Mouse (Mus musculus) cortical plate, adult 2 months (tissue): ENCODE data around the gene Oprm1. TPM values are rescaled to one million over a fixed set of nuclear protein-coding genes. Genes with fewer than 3 reads are reported as not detected.

Experiments
- H3K27ac ChIP-seq: fragments of 200-500 bp; 2 replicates; pipeline ENCODE4 v1.5.1; 2012; ENCODE audit warnings: low read length, control low read depth, inconsistent platforms; ENCODE audit not compliant: insufficient read depth
- H3K4me1 ChIP-seq: fragments of 200-500 bp; 2 replicates; pipeline ENCODE4 v1.6.1; 2011; ENCODE audit warnings: low read length; ENCODE audit not compliant: control insufficient read depth, insufficient read depth
- H3K4me3 ChIP-seq: fragments of 200-500 bp; 2 replicates; pipeline ENCODE4 v1.5.1; 2011; ENCODE audit warnings: mild to moderate bottlenecking, low read length, control low read depth; ENCODE audit not compliant: insufficient read depth
- CTCF ChIP-seq: fragments of 200-500 bp; IDR thresholded peaks from 2 replicates; pipeline ENCODE4 v1.5.1; 2011; ENCODE audit warnings: mild to moderate bottlenecking, control low read depth, low read length; ENCODE audit not compliant: insufficient read depth; ENCODE audit errors: extremely low read depth
- POLR2A ChIP-seq: fragments of 200-500 bp; IDR thresholded peaks from 2 replicates; pipeline ENCODE4 v1.6.1; 2011; ENCODE audit warnings: mild to moderate bottlenecking, low read length, control low read depth; ENCODE audit not compliant: insufficient read depth; ENCODE audit errors: extremely low read depth
- polyA plus RNA-seq: library from polyadenylated mRNA; depleted of rRNA; stranded (reverse); fragments of >200 nt; gene quantifications from 2 replicates; pipeline ENCODE4 v1.2.3, GENCODE M21; 2012

Oprm1 gene
- polyA plus RNA-seq, 1 experiment: 0.94 TPM

- H3K4me3 ChIP-seq: no peak overlapping the region
- TF ChIP-seq POLR2A (no peak), CTCF (no peak)
- H3K27ac ChIP-seq: no peak overlapping the region
- H3K4me1 ChIP-seq: no peaks in the 10 kb centered on the region
Measured at GRCm38 (mm10) chr10:7054560-7055205, 296.4 kb downstream of the Oprm1 start.

GRCm38 (mm10) chr10:7057546-7057945 lies 299.2 kb downstream of the Oprm1 start:
- H3K27ac ChIP-seq: no peak overlapping the region
- no peaks in the 10 kb centered on the region for H3K4me1 ChIP-seq
- no peak overlapping the region for H3K4me3 ChIP-seq
- no peak for TF ChIP-seq CTCF
- no peak for TF ChIP-seq POLR2A

GRCm38 (mm10) chr10:7060326-7060725 lies 302.0 kb downstream of the Oprm1 start:
- H3K4me3 ChIP-seq: no peak overlapping the region
- no peak for TF ChIP-seq POLR2A
- no peak for TF ChIP-seq CTCF
- no peaks in the 10 kb centered on the region for H3K4me1 ChIP-seq
- no peak overlapping the region for H3K27ac ChIP-seq

- no peak overlapping the region for H3K27ac ChIP-seq
- no peaks in the 10 kb centered on the region for H3K4me1 ChIP-seq
- H3K4me3 ChIP-seq: no peak overlapping the region
- TF ChIP-seq CTCF (no peak), POLR2A (no peak)
Measured at GRCm38 (mm10) chr10:7062993-7063392, 304.7 kb downstream of the Oprm1 start.

GRCm38 (mm10) chr10:7063752-7064457 lies 305.6 kb downstream of the Oprm1 start:
- Histone ChIP-seq H3K4me1 (no peaks in the 10 kb centered on the region), H3K4me3 (no peak overlapping the region), H3K27ac (no peak overlapping the region)
- TF ChIP-seq POLR2A (no peak), CTCF (no peak)

GRCm38 (mm10) chr10:7068608-7069007 lies 310.3 kb downstream of the Oprm1 start:
- no peak for TF ChIP-seq CTCF
- no peak for TF ChIP-seq POLR2A
- Histone ChIP-seq H3K27ac (no peak overlapping the region), H3K4me3 (no peak overlapping the region), H3K4me1 (no peaks in the 10 kb centered on the region)

GRCm38 (mm10) chr10:7069090-7069489 lies 310.8 kb downstream of the Oprm1 start:
- no peak overlapping the region for H3K27ac ChIP-seq
- TF ChIP-seq POLR2A (no peak), CTCF (no peak)

GRCm38 (mm10) chr10:7070100-7070835 lies 312.0 kb downstream of the Oprm1 start:
- TF ChIP-seq CTCF (no peak), POLR2A (no peak)
- no peak overlapping the region for H3K27ac ChIP-seq
- H3K4me3 ChIP-seq: no peak overlapping the region
- H3K4me1 ChIP-seq: no peaks in the 10 kb centered on the region

More at GRCm38 (mm10) chr10:7069090-7069489, 310.8 kb downstream of the Oprm1 start:
- no peak overlapping the region for H3K4me3 ChIP-seq
- H3K4me1 ChIP-seq: no peaks in the 10 kb centered on the region

GRCm38 (mm10) chr10:7070924-7071323 lies 312.6 kb downstream of the Oprm1 start:
- TF ChIP-seq POLR2A (no peak), CTCF (no peak)
- H3K4me1 ChIP-seq: no peaks in the 10 kb centered on the region
- no peak overlapping the region for H3K27ac ChIP-seq
- no peak overlapping the region for H3K4me3 ChIP-seq
